Mouse (Mus musculus) liver, embryonic 11.5 days (tissue): ENCODE data around the gene Mafk. TPM values are rescaled to one million over a fixed set of nuclear protein-coding genes. Genes with fewer than 3 reads are reported as not detected.

Source experiments
- ATAC-seq: fragments of 200-750 bp; cut with Nextera tagmentation; replicated peaks from 2 replicates; pipeline ENCODE4 v1.8.0; 2017; ENCODE audit warnings: moderate number of reproducible peaks, mild to moderate bottlenecking, moderate TSS enrichment, moderate library complexity; ENCODE audit not compliant: low FRiP score
- DNase-seq: peaks from one replicate; pipeline ENCODE4 v3.0.0-alpha.2; 2017; ENCODE audit warnings: low spot score
- H3K27ac ChIP-seq: fragments of 300-500 bp; sonication (generic); 2 replicates; pipeline ENCODE4 v1.5.1; 2014; ENCODE audit warnings: mild to moderate bottlenecking, low read depth, low read length, control low read depth
- H3K27me3 ChIP-seq: fragments of 300-500 bp; sonication (generic); replicated peaks from 2 replicates; pipeline ENCODE4 v1.6.1; 2014; ENCODE audit warnings: low read length, mixed read lengths; ENCODE audit not compliant: control insufficient read depth, insufficient read depth
- H3K36me3 ChIP-seq: fragments of 300-500 bp; sonication (generic); 2 replicates; pipeline ENCODE4 v1.6.1; 2014; ENCODE audit warnings: mild to moderate bottlenecking, low read length, moderate library complexity, mixed read lengths; ENCODE audit not compliant: control insufficient read depth, insufficient read depth
- H3K4me1 ChIP-seq: fragments of 300-500 bp; sonication (generic); replicated peaks from 2 replicates; pipeline ENCODE4 v1.6.1; 2014; ENCODE audit warnings: low read length, mixed read lengths; ENCODE audit not compliant: control insufficient read depth, insufficient read depth
- H3K4me2 ChIP-seq: fragments of 300-500 bp; sonication (generic); 2 replicates; pipeline ENCODE4 v1.6.1; 2014; ENCODE audit warnings: mild to moderate bottlenecking, control low read depth, moderate library complexity
- H3K4me3 ChIP-seq: fragments of 300-500 bp; sonication (generic); 2 replicates; pipeline ENCODE4 v1.5.1; 2014; ENCODE audit warnings: low read depth, low read length, control low read depth
- H3K9ac ChIP-seq: fragments of 300-500 bp; sonication (generic); 2 replicates; pipeline ENCODE4 v1.6.1; 2014; ENCODE audit warnings: low read depth, low read length, control low read depth
- H3K9me3 ChIP-seq: fragments of 300-500 bp; sonication (generic); 2 replicates; pipeline ENCODE4 v1.6.1; 2016; ENCODE audit warnings: low read length, inconsistent platforms, mixed read lengths; ENCODE audit not compliant: control insufficient read depth
- WGBS: fragments of 180-500 bp; shearing (Covaris S2); extraction: QIAGEN DNeasy Blood & Tissue Kit; methylation state at CpG from one replicate; pipeline ENCODE4 v1.1.7; 2014; 5-methylcytosine and 5-hydroxymethylcytosine counted together
- polyA plus RNA-seq: library from polyadenylated mRNA; unstranded; fragments of >200 nt; fragmentation: Nextera tagmentation; extraction: Ambion mirVana; gene quantifications from 2 replicates; pipeline ENCODE4 v1.2.1, GENCODE M21; 2014

Gene Mafk
- polyA plus RNA-seq, 1 experiment from 2014 or later, result 30.4 TPM

GRCm38 (mm10) chr5:139817292-139817691 lies 26.0 kb downstream of the Mafk start:
- Histone ChIP-seq H3K4me1 (peaks cover 45% of the 10 kb centered on the region), H3K27me3 (peaks cover 12% of the 10 kb centered on the region), H3K4me2 (no peak overlapping the region), H3K9me3 (no peaks in the 10 kb centered on the region), H3K9ac (no peak overlapping the region), H3K36me3 (peaks cover 7% of the 10 kb centered on the region), H3K27ac (peak overlapping the region; percentile 71; the same call in 1 of the 2 replicates), H3K4me3 (no peak overlapping the region)
- no peak for DNase-seq
- WGBS, result 7% methylated on average over 1 of the region's 1 CpGs
- no peak for ATAC-seq

DNA sequence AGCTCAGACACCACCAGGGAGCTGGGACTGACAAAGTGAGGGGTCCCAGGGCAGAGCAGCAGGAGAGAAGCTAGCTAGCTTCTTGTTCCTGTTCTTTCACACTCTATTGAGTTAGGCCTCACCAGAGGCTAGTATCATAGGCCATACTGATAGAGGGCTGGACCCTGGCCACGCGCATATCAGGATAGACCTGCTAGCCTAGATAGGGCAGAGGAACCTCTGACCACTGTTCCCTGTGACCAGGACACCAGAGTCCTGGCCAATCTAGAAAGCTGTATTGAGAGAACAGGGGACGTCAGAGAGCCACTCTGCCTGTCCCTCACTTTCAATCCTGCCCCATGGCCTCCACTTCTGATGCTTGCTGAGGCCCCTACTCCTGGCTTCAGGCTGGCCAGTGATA lies 26.7 kb downstream of the Mafk start:
- peaks cover 9% of the 10 kb centered on the region for H3K27me3 ChIP-seq
- H3K4me2 ChIP-seq, result peak overlapping the region; percentile 35
- peak; percentile 27; the same call in 1 of the 2 replicates for ATAC-seq
- peak overlapping the region; percentile 71; the same call in 1 of the 2 replicates for H3K27ac ChIP-seq
- H3K9ac ChIP-seq, result peak overlapping the region; percentile 40; the same call in 1 of the 2 replicates
- no peak for DNase-seq
- 55% methylated on average over 3 of the region's 3 CpGs for WGBS
- H3K4me3 ChIP-seq, result no peak overlapping the region
- peaks cover 45% of the 10 kb centered on the region for H3K4me1 ChIP-seq
- H3K36me3 ChIP-seq, result peaks cover 15% of the 10 kb centered on the region
- no peaks in the 10 kb centered on the region for H3K9me3 ChIP-seq

DNA sequence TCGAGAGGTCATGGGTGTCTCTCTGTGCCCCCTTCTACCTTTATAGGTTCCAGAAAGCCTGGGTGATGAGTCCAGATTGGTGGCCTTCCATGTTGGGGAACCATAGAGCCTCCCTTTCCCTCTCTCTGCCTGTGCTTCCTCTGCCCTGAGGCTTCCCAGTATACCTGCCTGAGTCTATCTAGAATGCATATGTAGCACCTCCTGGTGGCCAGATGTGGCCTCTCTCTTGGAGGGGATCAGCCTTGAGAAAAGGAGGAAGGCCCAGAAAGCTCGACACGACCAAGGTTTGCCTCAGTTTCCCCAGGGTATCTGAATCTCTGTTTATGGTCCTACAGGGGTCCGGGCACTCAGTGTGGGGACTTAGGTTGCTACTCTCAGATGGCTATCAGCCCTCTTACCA lies 27.5 kb downstream of the Mafk start:
- DNase-seq (no peak), ATAC-seq (peak; percentile 78)
- WGBS, result 49% methylated on average over 4 of the region's 4 CpGs
- peaks cover 40% of the 10 kb centered on the region for H3K4me1 ChIP-seq
- H3K27me3 ChIP-seq, result peaks cover 4% of the 10 kb centered on the region
- H3K36me3 ChIP-seq, result peaks cover 22% of the 10 kb centered on the region
- H3K27ac ChIP-seq, result 0 out of 2 replicates have a peak overlapping the region, but pooled peaks have one; percentile 71
- H3K4me3 ChIP-seq, result no peak overlapping the region
- no peak overlapping the region; the same call in 1 of the 2 replicates for H3K4me2 ChIP-seq
- peak overlapping the region; percentile 40; the same call in 1 of the 2 replicates for H3K9ac ChIP-seq
- H3K9me3 ChIP-seq, result no peaks in the 10 kb centered on the region

DNA sequence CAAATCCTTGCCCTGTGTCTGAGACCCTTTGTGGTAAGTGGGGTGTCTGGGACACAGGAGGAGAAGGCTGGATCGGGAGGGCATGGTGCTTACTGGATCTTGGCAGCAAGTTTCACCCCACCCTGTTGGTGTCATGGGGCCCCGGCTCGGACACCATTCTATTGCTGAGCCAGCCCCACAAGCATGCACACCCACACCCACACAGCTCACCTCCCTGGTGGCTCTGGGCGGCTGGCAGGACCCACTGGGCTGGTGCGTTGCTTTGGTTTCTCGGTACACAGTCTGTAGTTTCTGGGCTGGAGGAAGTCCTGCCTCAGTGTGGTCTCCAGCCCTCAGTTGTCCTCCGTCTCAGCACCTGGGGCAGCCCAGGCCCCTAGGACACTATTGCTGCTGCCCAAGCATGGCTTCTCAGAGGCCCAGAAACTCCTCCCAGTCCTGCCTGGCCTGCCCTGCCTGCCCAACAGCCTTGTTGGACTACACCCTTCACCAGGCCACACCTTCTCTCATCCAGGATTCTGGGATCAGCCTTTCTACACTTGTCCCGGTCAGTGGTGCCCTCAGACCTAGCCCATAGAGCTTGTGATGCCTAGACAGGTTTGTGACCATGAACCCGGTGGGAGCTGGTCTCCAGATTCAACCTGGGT lies 28.3 kb downstream of the Mafk start, which contains the start of gene Tmem184a:
TSS of gene Tmem184a (minus strand) at position 380 of the 644 bp plus-strand sequence.
- H3K9me3 ChIP-seq, result no peaks in the 10 kb centered on the region
- peaks cover 34% of the 10 kb centered on the region for H3K4me1 ChIP-seq
- ATAC-seq (no peak), DNase-seq (no peak)
- 82% methylated on average over 9 of the region's 9 CpGs for WGBS
- H3K9ac ChIP-seq, result no peak within 1 kb of the TSS
- no peak within 1 kb of the TSS for H3K4me3 ChIP-seq
- H3K27ac ChIP-seq, result no peak within 1 kb of the TSS; the same call in 1 of the 2 replicates
- no peaks in the 10 kb centered on the region for H3K27me3 ChIP-seq
- peaks cover 25% of the 10 kb centered on the region for H3K36me3 ChIP-seq
- H3K4me2 ChIP-seq, result no peak within 1 kb of the TSS

- Histone ChIP-seq H3K4me1 (peaks cover 35% of the 10 kb centered on the region), H3K9ac (no peak overlapping the region), H3K27me3 (no peaks in the 10 kb centered on the region), H3K9me3 (no peaks in the 10 kb centered on the region), H3K27ac (peak overlapping the region; percentile 8; the same call in 1 of the 2 replicates), H3K4me2 (no peak overlapping the region), H3K4me3 (no peak overlapping the region), H3K36me3 (peaks cover 27% of the 10 kb centered on the region)
- ATAC-seq (no peak), DNase-seq (no peak)
- WGBS, result 70% methylated on average over 12 of the region's 12 CpGs
These were observed 30.4 kb downstream of the Mafk start for GRCm38 (mm10) chr5:139821466-139822459.

GRCm38 (mm10) chr5:139824531-139824930 lies 33.2 kb downstream of the Mafk start:
- no peak for DNase-seq
- no peak overlapping the region for H3K4me3 ChIP-seq
- peaks cover 22% of the 10 kb centered on the region for H3K4me1 ChIP-seq
- peaks cover 27% of the 10 kb centered on the region for H3K36me3 ChIP-seq
- no peak overlapping the region for H3K27ac ChIP-seq
- WGBS, result 93% methylated on average over 10 of the region's 10 CpGs
- no peak overlapping the region for H3K4me2 ChIP-seq
- no peaks in the 10 kb centered on the region for H3K27me3 ChIP-seq
- H3K9me3 ChIP-seq, result no peaks in the 10 kb centered on the region
- no peak overlapping the region for H3K9ac ChIP-seq
- ATAC-seq, result no peak

- Histone ChIP-seq H3K9ac (peak overlapping the region; percentile 86), H3K27me3 (no peaks in the 10 kb centered on the region), H3K4me2 (peak overlapping the region; percentile 97), H3K9me3 (no peaks in the 10 kb centered on the region), H3K4me3 (peak overlapping the region; percentile 93), H3K4me1 (peaks cover 22% of the 10 kb centered on the region), H3K27ac (peak overlapping the region; percentile 60), H3K36me3 (peaks cover 27% of the 10 kb centered on the region)
- ATAC-seq (no peak), DNase-seq (no peak)
- 36% methylated on average over 11 of the region's 11 CpGs for WGBS
These were observed 34.6 kb downstream of the Mafk start for GRCm38 (mm10) chr5:139825947-139826346.

- H3K27ac ChIP-seq, result peak within 1 kb of the TSS; percentile 60
- peaks cover 27% of the 10 kb centered on the region for H3K36me3 ChIP-seq
- DNase-seq, result peak; percentile 93
- under 1% methylated on average over 43 of the region's 43 CpGs for WGBS
- H3K4me1 ChIP-seq, result peaks cover 22% of the 10 kb centered on the region
- H3K9ac ChIP-seq, result peak within 1 kb of the TSS; percentile 86
- H3K27me3 ChIP-seq, result no peaks in the 10 kb centered on the region
- peak; percentile 85 for ATAC-seq
- H3K4me2 ChIP-seq, result peak within 1 kb of the TSS; percentile 97
- H3K9me3 ChIP-seq, result no peaks in the 10 kb centered on the region
- H3K4me3 ChIP-seq, result peak within 1 kb of the TSS; percentile 93
These were observed 35.2 kb downstream of the Mafk start, which contains the start of the genes Gm26938 and Psmg3 for GRCm38 (mm10) chr5:139826357-139827055. Gene Gm26938 (minus strand): TSS chr5:139826407. Gene Psmg3 (minus strand): TSS chr5:139826885.
